Mouse (Mus musculus) T-helper 1 cell (primary cell): Measurements from ENCODE around the gene Rnf7.
"Not testable (repeated sequence)": the region's sequence is repeated elsewhere in the genome, so short reads cannot be mapped to it uniquely, and the experiment has no call there.

Experiments used
- in situ Hi-C: fragments of 300-600 bp; cut with MboI, MseI; formaldehyde crosslinking; loops from one replicate; pipeline ENCODE4 v1.15.1; 2025; ENCODE audit warnings: high pct_unique_total_duplicates

The Rnf7 gene

GRCm38 (mm10) chr9:96478071-96478888 lies at the start of gene Rnf7:
Gene Rnf7, minus strand, starts transcription at chr9:96478675.
- in situ Hi-C loops = no loop called here

- in situ Hi-C loops = no loop called here
These were observed 47.5 kb upstream of the Rnf7 start for GRCm38 (mm10) chr9:96526011-96526410.

- in situ Hi-C loops = no loop called here
These were observed 46.6 kb upstream of the Rnf7 start, which contains the start of gene Gm28729 for GRCm38 (mm10) chr9:96524972-96525506. Gene Gm28729, minus strand, starts transcription at chr9:96525264.

GRCm38 (mm10) chr9:96523148-96523547 lies 44.7 kb upstream of the Rnf7 start:
- in situ Hi-C loops = no loop called here

GRCm38 (mm10) chr9:96521574-96521973 lies 43.1 kb upstream of the Rnf7 start:
- in situ Hi-C loops = not testable (repeated sequence)

- in situ Hi-C loops = no loop called here
These were observed 39.0 kb upstream of the Rnf7 start for GRCm38 (mm10) chr9:96517429-96517828.

- in situ Hi-C loops = no loop called here
These were observed 38.3 kb upstream of the Rnf7 start for GRCm38 (mm10) chr9:96516806-96517205.

- in situ Hi-C loops = no loop called here
These were observed 37.3 kb upstream of the Rnf7 start for GRCm38 (mm10) chr9:96515737-96516136.

- in situ Hi-C loops = no loop called here
These were observed 35.8 kb upstream of the Rnf7 start for GRCm38 (mm10) chr9:96514278-96514677.

GRCm38 (mm10) chr9:96506011-96506498 lies 27.6 kb upstream of the Rnf7 start:
- in situ Hi-C loops = no loop called here

GRCm38 (mm10) chr9:96505156-96505555 lies 26.7 kb upstream of the Rnf7 start:
- in situ Hi-C loops = no loop called here

GRCm38 (mm10) chr9:96504116-96504895 lies 25.8 kb upstream of the Rnf7 start:
- in situ Hi-C loops = no loop called here

- in situ Hi-C loops = no loop called here
These were observed 24.6 kb upstream of the Rnf7 start for GRCm38 (mm10) chr9:96502856-96503610.

- in situ Hi-C loops = no loop called here
These were observed 22.7 kb upstream of the Rnf7 start for GRCm38 (mm10) chr9:96501217-96501616.

GRCm38 (mm10) chr9:96493212-96493611 lies 14.7 kb upstream of the Rnf7 start:
- in situ Hi-C loops = loop anchor here (5.0 kb wide), 1 partner anchor 206 kb away; no protein-coding TSS in a partner anchor

GRCm38 (mm10) chr9:96491810-96492209 lies 13.3 kb upstream of the Rnf7 start:
- in situ Hi-C loops = loop anchor here (5.0 kb wide), 1 partner anchor 205 kb away; no protein-coding TSS in a partner anchor

GRCm38 (mm10) chr9:96487869-96488268 lies 9.4 kb upstream of the Rnf7 start:
- in situ Hi-C loops = not testable (repeated sequence)

GRCm38 (mm10) chr9:96483648-96484047 lies 5.2 kb upstream of the Rnf7 start:
- in situ Hi-C loops = no loop called here

GRCm38 (mm10) chr9:96483028-96483427 lies 4.6 kb upstream of the Rnf7 start:
- in situ Hi-C loops = no loop called here

GRCm38 (mm10) chr9:96472356-96472755 lies 6.1 kb downstream of the Rnf7 start:
- in situ Hi-C loops = no loop called here

GRCm38 (mm10) chr9:96471681-96472080 lies 6.8 kb downstream of the Rnf7 start:
- in situ Hi-C loops = not testable (repeated sequence)
